Mouse (Mus musculus) lung, adult 2 months (tissue): ENCODE measurements around the gene Tfpi.

ENCODE experiments used
- CTCF ChIP-seq: fragments of 200-500 bp; IDR thresholded peaks from 2 replicates; pipeline ENCODE4 v1.5.1; 2011; ENCODE audit warnings: mild to moderate bottlenecking, low read length, control low read depth; ENCODE audit not compliant: insufficient read depth
- POLR2A ChIP-seq: fragments of 200-500 bp; IDR thresholded peaks from 2 replicates; pipeline ENCODE4 v1.6.1; 2011; ENCODE audit warnings: low read depth, mild to moderate bottlenecking, control low read depth, low read length, borderline replicate concordance; ENCODE audit errors: extremely low read depth

DNA sequence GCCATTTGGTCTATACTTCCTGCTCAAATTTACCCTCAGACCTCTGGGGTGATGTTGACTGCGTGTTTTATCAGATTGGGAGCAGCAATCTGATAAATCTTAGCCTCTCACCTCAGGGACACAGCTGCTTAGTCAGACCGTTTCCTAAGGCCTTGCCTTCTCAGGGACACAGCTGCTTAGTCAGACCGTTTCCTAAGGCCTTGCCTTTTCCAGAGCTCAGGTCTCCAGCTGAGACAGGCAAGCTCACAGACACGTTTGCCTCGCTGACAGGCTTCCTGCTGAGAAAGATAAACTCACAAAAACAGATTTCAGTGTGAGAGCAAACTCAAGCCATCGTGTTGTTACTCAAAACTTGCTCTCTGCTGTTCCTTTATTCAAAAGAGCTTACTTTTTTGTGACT lies 1.9 kb downstream of the Tfpi start:
- TF ChIP-seq POLR2A, result no peak
- TF ChIP-seq CTCF, result no peak
